Mouse (Mus musculus): ENCODE measurements around the gene Notch3. TPM values are rescaled to one million over a fixed set of nuclear protein-coding genes. Genes with fewer than 3 reads are reported as not detected.
A peak's percentile ranks its signal among the peaks of the same experiment; 100 is the strongest.

Notch3 gene
- polyA plus RNA-seq, 1 experiment from 2014 or later: 7.4 TPM

- no peak overlapping the region for H3K9ac ChIP-seq (ENCODE audit: low read depth, low read length)
- H3K4me3 ChIP-seq (replicated peaks; ENCODE audit: low read depth, low read length): no peak overlapping the region
- no peaks in the 10 kb centered on the region for H3K36me3 ChIP-seq (ENCODE audit: insufficient read depth, low read length)
- 9% methylated on average over 5 of the region's 5 CpGs for WGBS
- 0 out of 2 replicates have a peak, but pooled peaks cover 5% of the 10 kb centered on the region for H3K27me3 ChIP-seq (ENCODE audit: insufficient read depth, low read length)
- H3K27ac ChIP-seq: no peak overlapping the region
- DNase-seq (ENCODE audit: low spot score): no peak
- H3K4me2 ChIP-seq (ENCODE audit: low read length): peak overlapping the region; percentile 74
- ATAC-seq (replicated peaks; ENCODE audit: low FRiP score, low read depth): no peak
- 0 out of 2 replicates have a peak, but pooled peaks cover 6% of the 10 kb centered on the region for H3K4me1 ChIP-seq (replicated peaks; ENCODE audit: insufficient read depth, low read length)
- H3K9me3 ChIP-seq (replicated peaks; ENCODE audit: low read length): no peaks in the 10 kb centered on the region
- no peak for TF ChIP-seq CTCF (IDR thresholded peaks at IDR 0.05; ENCODE audit: low read depth)
These were observed 23.2 kb upstream of the Notch3 start for GRCm38 (mm10) chr17:32189850-32190249.

- ATAC-seq (replicated peaks; ENCODE audit: low FRiP score, low read depth): no peak
- peak within 1 kb of the TSS; percentile 28 for H3K4me3 ChIP-seq (replicated peaks; ENCODE audit: low read depth, low read length)
- peak within 1 kb of the TSS; percentile 46; the same call in 1 of the 2 replicates for H3K9ac ChIP-seq (ENCODE audit: low read depth, low read length)
These were observed 22.4 kb upstream of the Notch3 start, which contains the start of gene Ephx3 for GRCm38 (mm10) chr17:32188863-32189636. Ephx3 (minus strand) TSS chr17:32189549.

GRCm38 (mm10) chr17:32183017-32183416 lies 16.4 kb upstream of the Notch3 start:
- no peak overlapping the region for H3K27ac ChIP-seq
- no peak overlapping the region for H3K4me3 ChIP-seq (replicated peaks; ENCODE audit: low read depth, low read length)
- H3K36me3 ChIP-seq (ENCODE audit: insufficient read depth, low read length): no peaks in the 10 kb centered on the region
- no peak overlapping the region for H3K4me2 ChIP-seq (ENCODE audit: low read length)
- H3K9ac ChIP-seq (ENCODE audit: low read depth, low read length): no peak overlapping the region
- 0 out of 2 replicates have a peak, but pooled peaks cover under 1% of the 10 kb centered on the region for H3K27me3 ChIP-seq (ENCODE audit: insufficient read depth, low read length)
- no peaks in the 10 kb centered on the region; the same call in 1 of the 2 replicates for H3K4me1 ChIP-seq (replicated peaks; ENCODE audit: insufficient read depth, low read length)
- DNase-seq (ENCODE audit: low spot score) (no peak), ATAC-seq (replicated peaks; ENCODE audit: low FRiP score, low read depth) (no peak)
- TF ChIP-seq CTCF (IDR thresholded peaks at IDR 0.05; ENCODE audit: low read depth): no peak
- no peaks in the 10 kb centered on the region for H3K9me3 ChIP-seq (replicated peaks; ENCODE audit: low read length)
- 32% methylated on average over 8 of the region's 8 CpGs for WGBS

More at GRCm38 (mm10) chr17:32188863-32189636, 22.4 kb upstream of the Notch3 start, which contains the start of gene Ephx3:
- WGBS: 6% methylated on average over 42 of the region's 42 CpGs
- Histone ChIP-seq H3K36me3 (ENCODE audit: insufficient read depth, low read length) (no peaks in the 10 kb centered on the region), H3K9me3 (replicated peaks; ENCODE audit: low read length) (no peaks in the 10 kb centered on the region), H3K4me2 (ENCODE audit: low read length) (peak within 1 kb of the TSS; percentile 74), H3K4me1 (replicated peaks; ENCODE audit: insufficient read depth, low read length) (0 out of 2 replicates have a peak, but pooled peaks cover 6% of the 10 kb centered on the region), H3K27me3 (ENCODE audit: insufficient read depth, low read length) (0 out of 2 replicates have a peak, but pooled peaks cover 5% of the 10 kb centered on the region), H3K27ac (no peak within 1 kb of the TSS)
- DNase-seq (ENCODE audit: low spot score): no peak
- no peak for TF ChIP-seq CTCF (IDR thresholded peaks at IDR 0.05; ENCODE audit: low read depth)

GRCm38 (mm10) chr17:32179621-32180491 lies 13.2 kb upstream of the Notch3 start:
- ATAC-seq (replicated peaks; ENCODE audit: low FRiP score, low read depth) (no peak; the same call in 1 of the 2 replicates), DNase-seq (ENCODE audit: low spot score) (no peak)
- Histone ChIP-seq H3K27me3 (ENCODE audit: insufficient read depth, low read length) (no peaks in the 10 kb centered on the region), H3K36me3 (ENCODE audit: insufficient read depth, low read length) (no peaks in the 10 kb centered on the region), H3K4me3 (replicated peaks; ENCODE audit: low read depth, low read length) (no peak overlapping the region), H3K4me2 (ENCODE audit: low read length) (no peak overlapping the region), H3K9me3 (replicated peaks; ENCODE audit: low read length) (no peaks in the 10 kb centered on the region), H3K4me1 (replicated peaks; ENCODE audit: insufficient read depth, low read length) (no peaks in the 10 kb centered on the region; the same call in 1 of the 2 replicates), H3K9ac (ENCODE audit: low read depth, low read length) (no peak overlapping the region), H3K27ac (no peak overlapping the region)
- WGBS: 54% methylated on average over 11 of the region's 11 CpGs
- TF ChIP-seq CTCF (IDR thresholded peaks at IDR 0.05; ENCODE audit: low read depth): no peak

GRCm38 (mm10) chr17:32176919-32177318 lies 10.3 kb upstream of the Notch3 start:
- no peak overlapping the region for H3K4me2 ChIP-seq (ENCODE audit: low read length)
- H3K9ac ChIP-seq (ENCODE audit: low read depth, low read length): no peak overlapping the region
- ATAC-seq (replicated peaks; ENCODE audit: low FRiP score, low read depth): no peak
- no peaks in the 10 kb centered on the region for H3K27me3 ChIP-seq (ENCODE audit: insufficient read depth, low read length)
- H3K4me1 ChIP-seq (replicated peaks; ENCODE audit: insufficient read depth, low read length): peaks cover 5% of the 10 kb centered on the region; the same call in 1 of the 2 replicates
- no peaks in the 10 kb centered on the region for H3K9me3 ChIP-seq (replicated peaks; ENCODE audit: low read length)
- no peak for TF ChIP-seq CTCF (IDR thresholded peaks at IDR 0.05; ENCODE audit: low read depth)
- no peak overlapping the region for H3K27ac ChIP-seq
- H3K36me3 ChIP-seq (ENCODE audit: insufficient read depth, low read length): no peaks in the 10 kb centered on the region
- H3K4me3 ChIP-seq (replicated peaks; ENCODE audit: low read depth, low read length): no peak overlapping the region
- WGBS: 87% methylated on average over 4 of the region's 4 CpGs
- no peak for DNase-seq (ENCODE audit: low spot score)

GRCm38 (mm10) chr17:32173166-32173565 lies 6.5 kb upstream of the Notch3 start:
- Histone ChIP-seq H3K36me3 (ENCODE audit: insufficient read depth, low read length) (no peaks in the 10 kb centered on the region), H3K4me2 (ENCODE audit: low read length) (no peak overlapping the region), H3K4me1 (replicated peaks; ENCODE audit: insufficient read depth, low read length) (0 out of 2 replicates have a peak, but pooled peaks cover 5% of the 10 kb centered on the region), H3K27ac (peak overlapping the region; percentile 48; the same call in 1 of the 2 replicates), H3K9me3 (replicated peaks; ENCODE audit: low read length) (no peaks in the 10 kb centered on the region), H3K9ac (ENCODE audit: low read depth, low read length) (no peak overlapping the region), H3K27me3 (ENCODE audit: insufficient read depth, low read length) (no peaks in the 10 kb centered on the region), H3K4me3 (replicated peaks; ENCODE audit: low read depth, low read length) (no peak overlapping the region)
- ATAC-seq (replicated peaks; ENCODE audit: low FRiP score, low read depth) (no peak; the same call in 1 of the 2 replicates), DNase-seq (ENCODE audit: low spot score) (peak; percentile 55)
- TF ChIP-seq CTCF (IDR thresholded peaks at IDR 0.05; ENCODE audit: low read depth): no peak
- WGBS: 59% methylated on average over 7 of the region's 7 CpGs
